Mouse (Mus musculus) Muller cell, postnatal 12 days (primary cell): ENCODE measurements around the gene Aco2.

Experiments used
- DNase-seq: peaks from one replicate; pipeline ENCODE4 v3.0.0-alpha.2; 2015; ENCODE audit errors: inconsistent ontology term

Gene Aco2

GRCm38 (mm10) chr15:81845724-81846123 is 26.4 kb upstream of the Aco2 start:
- peak; percentile 90 for DNase-seq

- DNase-seq, result no peak
Observed at GRCm38 (mm10) chr15:81846755-81847154, 25.4 kb upstream of the Aco2 start.

- DNase-seq, result no peak
Observed at GRCm38 (mm10) chr15:81847161-81847560, 24.9 kb upstream of the Aco2 start.

- DNase-seq, result no peak
Observed at GRCm38 (mm10) chr15:81847861-81848260, 24.2 kb upstream of the Aco2 start.

- DNase-seq, result peak; percentile 52
Observed at GRCm38 (mm10) chr15:81848301-81848700, 23.8 kb upstream of the Aco2 start.

GRCm38 (mm10) chr15:81849104-81849503 is 23.0 kb upstream of the Aco2 start:
- no peak for DNase-seq

GRCm38 (mm10) chr15:81850718-81851117 is 21.4 kb upstream of the Aco2 start:
- DNase-seq, result no peak

- no peak for DNase-seq
Observed at GRCm38 (mm10) chr15:81851375-81851774, 20.7 kb upstream of the Aco2 start.

GRCm38 (mm10) chr15:81852411-81853000 is 19.6 kb upstream of the Aco2 start:
- no peak for DNase-seq

- no peak for DNase-seq
Observed at GRCm38 (mm10) chr15:81853081-81853480, 19.0 kb upstream of the Aco2 start.

GRCm38 (mm10) chr15:81856030-81856790 is 15.9 kb upstream of the Aco2 start:
- peak; percentile 91 for DNase-seq

GRCm38 (mm10) chr15:81856938-81857723 is 15.0 kb upstream of the Aco2 start:
- no peak for DNase-seq

- DNase-seq, result no peak
Observed at GRCm38 (mm10) chr15:81857724-81858116, 14.4 kb upstream of the Aco2 start.

GRCm38 (mm10) chr15:81858138-81858516 is 14.0 kb upstream of the Aco2 start:
- DNase-seq, result peak; percentile 96

GRCm38 (mm10) chr15:81858517-81859329 is 13.4 kb upstream of the Aco2 start, which contains the start of gene Tob2:
Gene Tob2, minus strand, starts transcription at chr15:81858796.
- no peak for DNase-seq

- DNase-seq, result peak; percentile 94
Observed at GRCm38 (mm10) chr15:81859330-81860255, 12.5 kb upstream of the Aco2 start.

GRCm38 (mm10) chr15:81860471-81861135 is 11.5 kb upstream of the Aco2 start:
- DNase-seq, result peak; percentile 48

GRCm38 (mm10) chr15:81864238-81864637 is 7.9 kb upstream of the Aco2 start:
- DNase-seq, result no peak

GRCm38 (mm10) chr15:81869985-81870384 is 2.1 kb upstream of the Aco2 start:
- no peak for DNase-seq
